Mouse (Mus musculus) stomach, embryonic 14.5 days (tissue): ENCODE measurements at regions not wholly inside any gene's neighbourhood (a gene's known extent, or its start where the extent isn't known, plus 50 kb on each side); places are given as distances from the start of the nearest gene placed in this dataset.

Experiments used
- ATAC-seq: fragments of 200-750 bp; cut with Nextera tagmentation; 2 replicates; pipeline ENCODE4 v1.8.0; 2017; ENCODE audit warnings: low read depth, moderate TSS enrichment; ENCODE audit not compliant: insufficient number of reproducible peaks, insufficient read depth, low FRiP score
- H3K27ac ChIP-seq: fragments of 300-500 bp; sonication (generic); 2 replicates; pipeline ENCODE4 v1.5.1; 2014; ENCODE audit warnings: mild to moderate bottlenecking, low read length, moderate library complexity, mixed read lengths
- H3K27me3 ChIP-seq: fragments of 300-500 bp; sonication (generic); 2 replicates; pipeline ENCODE4 v1.6.1; 2014; ENCODE audit warnings: low read length, control low read depth, mixed read lengths; ENCODE audit not compliant: control insufficient read depth, insufficient read depth
- H3K36me3 ChIP-seq: fragments of 300-500 bp; sonication (generic); 2 replicates; pipeline ENCODE4 v1.6.1; 2014; ENCODE audit warnings: mild to moderate bottlenecking, control low read depth, low read length, moderate library complexity, mixed read lengths; ENCODE audit not compliant: control insufficient read depth, insufficient read depth
- H3K4me1 ChIP-seq: fragments of 300-500 bp; sonication (generic); 2 replicates; pipeline ENCODE4 v1.6.1; 2014; ENCODE audit warnings: low read length, control low read depth, mixed read lengths; ENCODE audit not compliant: control insufficient read depth, insufficient read depth
- H3K4me2 ChIP-seq: fragments of 300-500 bp; sonication (generic); replicated peaks from 2 replicates; pipeline ENCODE4 v1.6.1; 2014; ENCODE audit warnings: low read depth, low read length, control low read depth
- H3K4me3 ChIP-seq: fragments of 300-500 bp; sonication (generic); 2 replicates; pipeline ENCODE4 v1.5.1; 2014; ENCODE audit warnings: low read depth, low read length, control low read depth
- H3K9ac ChIP-seq: fragments of 300-500 bp; sonication (generic); replicated peaks from 2 replicates; pipeline ENCODE4 v1.6.1; 2014; ENCODE audit warnings: low read depth, mild to moderate bottlenecking, control low read depth, low read length, moderate library complexity, mixed read lengths
- H3K9me3 ChIP-seq: fragments of 300-500 bp; sonication (generic); 2 replicates; pipeline ENCODE4 v1.6.1; 2016; ENCODE audit warnings: low read depth, low read length, control low read depth; ENCODE audit not compliant: control insufficient read depth
- WGBS: fragments of 180-500 bp; shearing (Covaris S2); extraction: QIAGEN DNeasy Blood & Tissue Kit; methylation state at CpG from one replicate; pipeline ENCODE4 v1.1.7; 2014; 5-methylcytosine and 5-hydroxymethylcytosine counted together

GRCm38 (mm10) chr13:92988600-92988999, 144.0 kb downstream of the Mtx3 start:
- no peaks in the 10 kb centered on the region for H3K4me1 ChIP-seq
- no peak for ATAC-seq
- H3K9me3 ChIP-seq = no peaks in the 10 kb centered on the region
- H3K4me2 ChIP-seq = no peak overlapping the region
- no peaks in the 10 kb centered on the region for H3K36me3 ChIP-seq
- no peak overlapping the region for H3K4me3 ChIP-seq
- H3K27me3 ChIP-seq = no peaks in the 10 kb centered on the region
- H3K9ac ChIP-seq = no peak overlapping the region
- no peak overlapping the region for H3K27ac ChIP-seq
- 85% methylated on average over 9 of the region's 9 CpGs for WGBS

GRCm38 (mm10) chr13:92990316-92991206, 146.0 kb downstream of the Mtx3 start:
- Histone ChIP-seq H3K4me3 (no peak overlapping the region), H3K9me3 (no peaks in the 10 kb centered on the region), H3K4me1 (no peaks in the 10 kb centered on the region), H3K27ac (no peak overlapping the region), H3K4me2 (no peak overlapping the region), H3K36me3 (no peaks in the 10 kb centered on the region), H3K9ac (no peak overlapping the region), H3K27me3 (no peaks in the 10 kb centered on the region)
- WGBS = 68% methylated on average over 14 of the region's 14 CpGs
- no peak for ATAC-seq
